Mouse (Mus musculus): Measurements from ENCODE around the gene Arid1a. TPM values are rescaled to one million over a fixed set of nuclear protein-coding genes. Genes with fewer than 3 reads are reported as not detected.

The Arid1a gene
- total RNA-seq, 2 experiments from 2014 or later = 37.7 to 42.1 TPM

- intact Hi-C loops (cut with DNase I) = loop anchor here (2.0 kb wide), 2 partner anchors 16 to 18 kb away; no protein-coding TSS in a partner anchor
- no peak for DNase-seq
Observed at GRCm38 (mm10) chr4:133630326-133630920, 126.1 kb downstream of the Arid1a start.

GRCm38 (mm10) chr4:133629191-133629590 is 127.4 kb downstream of the Arid1a start:
- intact Hi-C loops (cut with DNase I) = no loop called here

More at GRCm38 (mm10) chr4:133629191-133629590, 127.4 kb downstream of the Arid1a start:
- no peak for DNase-seq

Small RNA genes lying within 50 kb of the gene (microRNA-seq; reads per million reads assigned to microRNA genes)
- 0 to 0.72 reads per million in 2 experiments for gene Mir7227 (ENCODE audit: borderline number of aligned reads in 2 of 2)

Other genes with a start within 250 kb of the Arid1a start
- not detected for gene Kdf1, start 237.8 kb downstream of the Arid1a start, total RNA-seq (2021)
- gene Nudc, start 210.8 kb downstream of the Arid1a start, total RNA-seq (2021) = 10 to 100 TPM; 68.6 to 76.2 TPM
- gene Nr0b2, start 203.4 kb downstream of the Arid1a start, total RNA-seq (2021) = 10 to 100 TPM; 14.2 to 15.3 TPM
- gene Gpatch3, start 182.0 kb downstream of the Arid1a start, total RNA-seq (2021) = 1 to 10 TPM; 3.3 to 5.5 TPM
- gene Gpn2, start 172.4 kb downstream of the Arid1a start, total RNA-seq (2021) = 1 to 10 TPM; 7.0 TPM
- 1 to 10 TPM; 1.1 to 1.5 TPM for gene Sfn, start 154.6 kb downstream of the Arid1a start, total RNA-seq (2021)
- 10 to 100 TPM; 17.2 to 17.3 TPM for gene Zdhhc18, start 106.6 kb downstream of the Arid1a start, total RNA-seq (2021)
- gene Pigv, start 84.1 kb downstream of the Arid1a start, total RNA-seq (2021) = 10 to 100 TPM; 10.8 to 11.3 TPM
- 1 to 10 TPM; 5.1 to 6.4 TPM for gene Rps6ka1, start 131.0 kb upstream of the Arid1a start, total RNA-seq (2021)
- gene Hmgn2, start 211.9 kb upstream of the Arid1a start, total RNA-seq (2021) = 100 to 1,000 TPM; 106 to 128 TPM
- 10 to 100 TPM; 29.9 to 32.4 TPM for gene Dhdds, start 244.1 kb upstream of the Arid1a start, total RNA-seq (2021)